Mouse (Mus musculus) cerebellum, adult 2 months (tissue): Measurements from ENCODE around the gene Myh9.

ENCODE experiments used
- CTCF ChIP-seq: fragments of 200-500 bp; IDR thresholded peaks from 2 replicates; pipeline ENCODE4 v1.5.1; 2011; ENCODE audit warnings: low read depth, mild to moderate bottlenecking, control low read depth, low read length, moderate library complexity, borderline replicate concordance; ENCODE audit not compliant: insufficient read depth
- POLR2A ChIP-seq: fragments of 200-500 bp; IDR thresholded peaks from 2 replicates; pipeline ENCODE4 v1.6.1; 2011; ENCODE audit warnings: low read length, control low read depth, borderline replicate concordance; ENCODE audit not compliant: insufficient read depth

DNA sequence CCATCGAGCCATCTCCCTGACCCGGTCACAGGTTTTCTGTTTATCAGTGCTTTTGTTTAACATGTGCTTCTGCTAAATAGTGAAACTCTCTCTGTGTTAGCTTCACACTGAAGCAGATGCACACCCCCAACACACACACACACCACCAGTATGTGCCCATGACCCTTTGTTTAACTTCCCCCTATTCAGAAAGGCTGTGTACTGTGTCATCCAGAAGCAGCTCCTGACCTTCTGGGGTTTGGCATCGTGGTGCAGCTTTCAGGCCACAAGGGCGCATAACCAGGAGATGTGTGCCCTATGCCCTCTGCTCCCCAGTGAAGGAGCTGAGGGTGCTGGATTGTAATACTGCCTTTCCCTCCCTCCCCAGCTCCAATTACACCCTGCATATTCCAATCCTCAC, 32.3 kb upstream of the Myh9 start:
- TF ChIP-seq CTCF, result no peak
- no peak for TF ChIP-seq POLR2A
